Mouse (Mus musculus) CH12.LX (cell line): ENCODE measurements around the gene Btbd1. TPM values are rescaled to one million over a fixed set of nuclear protein-coding genes. Genes with fewer than 3 reads are reported as not detected.

Experiments
- DNase-seq: peaks from one replicate; pipeline ENCODE4 v3.0.0-alpha.2; 2013; ENCODE audit errors: extremely low read depth
- H3K27ac ChIP-seq: 2 replicates; pipeline ENCODE4 v1.5.1; 2012; ENCODE audit warnings: low read depth, mild to moderate bottlenecking, control low read depth, moderate library complexity; ENCODE audit not compliant: insufficient read depth
- H3K27me3 ChIP-seq: replicated peaks from 2 replicates; pipeline ENCODE3; 2012; ENCODE audit warnings: inconsistent platforms
- H3K36me3 ChIP-seq, 2 experiments: replicated peaks in 1 of 2; 2 replicates each; pipeline versions ENCODE3 to v1.6.1; 2012; ENCODE audit warnings: inconsistent platforms in 1 of 2, low read length in 1 of 2, mild to moderate bottlenecking in 1 of 2, mixed read lengths in 1 of 2, moderate library complexity in 1 of 2; ENCODE audit not compliant: control insufficient read depth in 1 of 2, insufficient read depth in 1 of 2
- H3K4me1 ChIP-seq, 2 experiments: 2 replicates each; pipeline ENCODE4 v1.6.1; 2012; ENCODE audit warnings: inconsistent platforms in 1 of 2, moderate library complexity in 1 of 2; ENCODE audit not compliant: insufficient read depth in 2 of 2, control insufficient read depth in 1 of 2
- H3K4me2 ChIP-seq: 2 replicates; pipeline ENCODE4 v1.6.1; 2012; ENCODE audit warnings: low read depth, mild to moderate bottlenecking, control low read depth; ENCODE audit not compliant: poor library complexity, insufficient read depth, severe bottlenecking
- H3K4me3 ChIP-seq, 3 experiments: fragments of 150-350 bp in 1 of 3; sonication (generic) in 1 of 3; replicated peaks in 1 of 3; 2 replicates each; pipeline versions ENCODE3 to v1.5.1; 2011 to 2012; ENCODE audit warnings: low read depth in 2 of 3, low read length in 2 of 3, mild to moderate bottlenecking in 2 of 3, moderate library complexity in 2 of 3, control low read depth in 1 of 3, improper control_type of control experiment in 1 of 3, inconsistent platforms in 1 of 3, mixed read lengths in 1 of 3; ENCODE audit not compliant: poor library complexity in 1 of 3
- H3K79me2 ChIP-seq: replicated peaks from 2 replicates; pipeline ENCODE4 v1.6.1; 2012; ENCODE audit warnings: mild to moderate bottlenecking, moderate library complexity; ENCODE audit not compliant: control insufficient read depth, poor library complexity, insufficient read depth, severe bottlenecking; ENCODE audit errors: extremely low read depth
- H3K9ac ChIP-seq: 2 replicates; pipeline ENCODE4 v1.6.1; 2012; ENCODE audit warnings: low read depth, mild to moderate bottlenecking, control low read depth, moderate library complexity; ENCODE audit not compliant: insufficient read depth
- H3K9me3 ChIP-seq: replicated peaks from 2 replicates; pipeline ENCODE3; 2012; ENCODE audit warnings: low read length, inconsistent platforms, mixed read lengths
- BHLHE40 ChIP-seq: IDR thresholded peaks from 2 replicates; pipeline ENCODE4 v1.6.1; 2011; ENCODE audit warnings: mild to moderate bottlenecking, low read depth, low read length, improper control_type of control experiment
- CHD1 ChIP-seq: IDR thresholded peaks from 2 replicates; pipeline ENCODE4 v1.6.1; 2012; ENCODE audit warnings: low read depth, low read length, improper control_type of control experiment, inconsistent platforms
- CTCF ChIP-seq, 2 experiments: IDR thresholded peaks in 1 of 2; conservative IDR thresholded peaks in 1 of 2; 2 replicates each; pipeline ENCODE4 v1.5.1; 2011 to 2012; ENCODE audit warnings: low read depth in 2 of 2, low read length in 2 of 2, improper control_type of control experiment in 1 of 2, inconsistent platforms in 1 of 2, mild to moderate bottlenecking in 1 of 2, moderate library complexity in 1 of 2
- E2F4 ChIP-seq: IDR thresholded peaks from 2 replicates; pipeline ENCODE4 v1.6.1; 2011; ENCODE audit warnings: low read depth, low read length, improper control_type of control experiment; ENCODE audit not compliant: insufficient replicate concordance
- ELF1 ChIP-seq: IDR thresholded peaks from 2 replicates; pipeline ENCODE4 v1.6.1; 2014; ENCODE audit warnings: low read depth, mild to moderate bottlenecking, inconsistent platforms, low read length, improper control_type of control experiment
- EP300 ChIP-seq: IDR thresholded peaks from 2 replicates; pipeline ENCODE4 v1.6.1; 2011; ENCODE audit warnings: low read length, improper control_type of control experiment
- ETS1 ChIP-seq: conservative IDR thresholded peaks from 2 replicates; pipeline ENCODE4 v1.6.1; 2012; ENCODE audit warnings: low read depth, mild to moderate bottlenecking, inconsistent platforms, low read length, improper control_type of control experiment, moderate library complexity
- GABPA ChIP-seq: IDR thresholded peaks from 2 replicates; pipeline ENCODE4 v1.6.1; 2012; ENCODE audit warnings: low read depth, low read length, improper control_type of control experiment, inconsistent platforms; ENCODE audit not compliant: insufficient replicate concordance
- HCFC1 ChIP-seq: IDR thresholded peaks from 2 replicates; pipeline ENCODE4 v1.6.1; 2012; ENCODE audit warnings: low read depth, mild to moderate bottlenecking, inconsistent platforms, low read length, improper control_type of control experiment
- JUN ChIP-seq: IDR thresholded peaks from 2 replicates; pipeline ENCODE4 v1.6.1; 2011; ENCODE audit warnings: low read depth, mild to moderate bottlenecking, low read length, improper control_type of control experiment, moderate library complexity; ENCODE audit not compliant: insufficient read depth
- JUND ChIP-seq: conservative IDR thresholded peaks from 2 replicates; pipeline ENCODE4 v1.6.1; 2011; ENCODE audit warnings: low read depth, low read length, improper control_type of control experiment
- KAT2A ChIP-seq: IDR thresholded peaks from 2 replicates; pipeline ENCODE4 v1.6.1; 2012; ENCODE audit warnings: low read length, improper control_type of control experiment, inconsistent platforms; ENCODE audit not compliant: insufficient replicate concordance
- MAX ChIP-seq: IDR thresholded peaks from 2 replicates; pipeline ENCODE4 v1.6.1; 2011; ENCODE audit warnings: low read length, improper control_type of control experiment
- MEF2A ChIP-seq: IDR thresholded peaks from 2 replicates; pipeline ENCODE4 v1.6.1; 2014; ENCODE audit warnings: low read depth, mild to moderate bottlenecking, inconsistent platforms, low read length, improper control_type of control experiment, borderline replicate concordance
- MXI1 ChIP-seq: IDR thresholded peaks from 2 replicates; pipeline ENCODE4 v1.6.1; 2011; ENCODE audit warnings: mild to moderate bottlenecking, low read depth, low read length, improper control_type of control experiment
- NELFE ChIP-seq: IDR thresholded peaks from 2 replicates; pipeline ENCODE4 v1.6.1; 2011; ENCODE audit warnings: low read depth, low read length, improper control_type of control experiment
- NRF1 ChIP-seq: IDR thresholded peaks from 2 replicates; pipeline ENCODE4 v1.6.1; 2014; ENCODE audit warnings: low read depth, mild to moderate bottlenecking, inconsistent platforms, low read length, improper control_type of control experiment, moderate library complexity
- PAX5 ChIP-seq: IDR thresholded peaks from 2 replicates; pipeline ENCODE4 v1.6.1; 2012; ENCODE audit warnings: low read length, inconsistent platforms, mixed read lengths
- POLR2A ChIP-seq: IDR thresholded peaks from 2 replicates; pipeline ENCODE4 v1.6.1; 2011; ENCODE audit warnings: low read depth, mild to moderate bottlenecking, improper control_type of control experiment, low read length
- POLR2AphosphoS2 ChIP-seq: IDR thresholded peaks from 2 replicates; pipeline ENCODE4 v1.6.1; 2011; ENCODE audit warnings: low read depth, low read length, improper control_type of control experiment
- RAD21 ChIP-seq: IDR thresholded peaks from 2 replicates; pipeline ENCODE4 v1.6.1; 2011; ENCODE audit warnings: low read depth, mild to moderate bottlenecking, low read length, improper control_type of control experiment, moderate library complexity
- SIN3A ChIP-seq: IDR thresholded peaks from 2 replicates; pipeline ENCODE4 v1.6.1; 2012; ENCODE audit warnings: low read length, improper control_type of control experiment, inconsistent platforms
- SMC3 ChIP-seq: IDR thresholded peaks from 2 replicates; pipeline ENCODE4 v1.6.1; 2011; ENCODE audit warnings: low read depth, low read length, improper control_type of control experiment
- TCF12 ChIP-seq: IDR thresholded peaks from 2 replicates; pipeline ENCODE4 v1.6.1; 2014; ENCODE audit warnings: low read depth, mild to moderate bottlenecking, inconsistent platforms, low read length, improper control_type of control experiment
- UBTF ChIP-seq: IDR thresholded peaks from 2 replicates; pipeline ENCODE4 v1.6.1; 2012; ENCODE audit warnings: low read depth, mild to moderate bottlenecking, inconsistent platforms, low read length, improper control_type of control experiment, moderate library complexity
- USF1 ChIP-seq: IDR thresholded peaks from 2 replicates; pipeline ENCODE4 v1.6.1; 2014; ENCODE audit warnings: low read depth, mild to moderate bottlenecking, inconsistent platforms, low read length, improper control_type of control experiment
- ZKSCAN1 ChIP-seq: IDR thresholded peaks from 2 replicates; pipeline ENCODE4 v1.6.1; 2012; ENCODE audit warnings: low read depth, inconsistent platforms, low read length, improper control_type of control experiment, borderline replicate concordance
- ZNF384 ChIP-seq: IDR thresholded peaks from 2 replicates; pipeline ENCODE4 v1.6.1; 2012; ENCODE audit warnings: low read depth, low read length, improper control_type of control experiment, inconsistent platforms
- dilution Hi-C: fragments of 300-500 bp; cut with MboI; formaldehyde crosslinking; loops from 2 replicates; pipeline ENCODE4 v1.14.3; 2020; ENCODE audit warnings: low sequenced_read_pairs; ENCODE audit not compliant: extremely low pct_unique_long_range_greater_than_20kb, extremely low pct_ligation_motif_present
- in situ Hi-C: fragments of 300-500 bp; cut with MboI; formaldehyde crosslinking; loops from 3 replicates; pipeline ENCODE4 v1.14.3; 2019; ENCODE audit warnings: low sequenced_read_pairs, low pct_ligation_motif_present, low pct_unique_long_range_greater_than_20kb, mixed read lengths
- polyA plus RNA-seq: library from polyadenylated mRNA; unstranded; fragments of >175 nt; gene quantifications from 2 replicates; pipeline ENCODE4 v1.2.1, GENCODE M21; 2012; ENCODE audit warnings: low read depth; ENCODE audit not compliant: insufficient read length
- total RNA-seq, 2 experiments: library from RNA; depleted of rRNA; stranded (reverse); fragments of 300-350 nt in 1 of 2; fragments of >200 nt in 1 of 2; gene quantifications; 2 replicates each; pipeline ENCODE4 v1.2.3; 2012 to 2014

Btbd1 gene
- total and polyA plus RNA-seq, 3 experiments: 45.8 to 88.8 (median 67.1) TPM

GRCm38 (mm10) chr7:81763110-81763845, 66.0 kb downstream of the Btbd1 start:
- peak; percentile 52 for DNase-seq
- peaks cover 24% of the 10 kb centered on the region for H3K79me2 ChIP-seq
- in situ Hi-C loops: no loop called here
- peak overlapping the region; percentile 86 for H3K9ac ChIP-seq
- H3K4me2 ChIP-seq: peak overlapping the region; percentile 26
- peaks cover 2 to 21% of the 10 kb centered on the region in 2 experiments; a peak in 3 of 4 replicates for H3K4me1 ChIP-seq
- H3K36me3 ChIP-seq: peaks cover 0 to 6% of the 10 kb centered on the region in 2 experiments
- TF ChIP-seq CHD1 (no peak), SMC3 (0 out of 2 replicates have a peak, but pooled peaks have one; percentile 5), UBTF (no peak), KAT2A (no peak), POLR2AphosphoS2 (no peak), MAX (no peak), NELFE (no peak), GABPA (no peak), ELF1 (no peak), JUND (no peak), PAX5 (no peak), POLR2A (no peak), NRF1 (no peak), HCFC1 (no peak), E2F4 (no peak), MXI1 (no peak), CTCF (conservative IDR thresholded peaks at IDR 0.05 in 1 of 2, IDR thresholded peaks at IDR 0.05 in 1 of 2; ENCODE audit: low read depth in 2 of 2, low read length in 2 of 2) (peak in 1 of 2 experiments; percentile 42; a peak in 2 of 4 replicates), ZKSCAN1 (no peak)
- peak overlapping the region; percentile 2; the same call in 1 of the 2 replicates for H3K27ac ChIP-seq
- peak overlapping the region; percentile 88 to 98 (median 97) for H3K4me3 ChIP-seq
- dilution Hi-C loops: no loop called here
- H3K27me3 ChIP-seq: no peaks in the 10 kb centered on the region
- no peaks in the 10 kb centered on the region for H3K9me3 ChIP-seq

GRCm38 (mm10) chr7:81762180-81763109, 66.8 kb downstream of the Btbd1 start, which contains the start of gene Ramac:
Gene Ramac, plus strand, starts transcription at chr7:81762925.
- peak; percentile 93 for DNase-seq
- H3K4me2 ChIP-seq: peak within 1 kb of the TSS; percentile 26
- peak within 1 kb of the TSS; percentile 86 for H3K9ac ChIP-seq
- H3K36me3 ChIP-seq: peaks cover 0 to 2% of the 10 kb centered on the region in 2 experiments
- H3K79me2 ChIP-seq: peaks cover 22% of the 10 kb centered on the region
- in situ Hi-C loops: no loop called here
- no peaks in the 10 kb centered on the region for H3K27me3 ChIP-seq
- H3K4me3 ChIP-seq: peak within 1 kb of the TSS; percentile 88 to 98 (median 97)
- no peaks in the 10 kb centered on the region for H3K9me3 ChIP-seq
- dilution Hi-C loops: no loop called here
- peak within 1 kb of the TSS; percentile 2; the same call in 1 of the 2 replicates for H3K27ac ChIP-seq
- H3K4me1 ChIP-seq: peaks cover 2 to 21% of the 10 kb centered on the region in 2 experiments; a peak in 3 of 4 replicates
- TF ChIP-seq POLR2A (peak; percentile 78), ZKSCAN1 (no peak), TCF12 (peak; percentile 71), SIN3A (no peak; the same call in none of the 2 replicates), USF1 (no peak), KAT2A (peak; percentile 75; the same call in 1 of the 2 replicates), MEF2A (no peak), RAD21 (peak; percentile 25), POLR2AphosphoS2 (no peak; the same call in 1 of the 2 replicates), MXI1 (no peak; the same call in none of the 2 replicates), EP300 (no peak), E2F4 (no peak), BHLHE40 (peak; percentile 68), ETS1 (no peak), ZNF384 (no peak), NRF1 (no peak), JUN (no peak), SMC3 (peak; percentile 24; the same call in 1 of the 2 replicates), MAX (peak; percentile 36; the same call in 1 of the 2 replicates)
